Mouse (Mus musculus) liver (tissue): ENCODE results near the gene Col15a1.

Source experiments
- DNase-seq: peaks from one replicate; pipeline ENCODE4 v3.0.0-alpha.2; 2020; ENCODE audit warnings: mixed read lengths

Gene Col15a1

DNA sequence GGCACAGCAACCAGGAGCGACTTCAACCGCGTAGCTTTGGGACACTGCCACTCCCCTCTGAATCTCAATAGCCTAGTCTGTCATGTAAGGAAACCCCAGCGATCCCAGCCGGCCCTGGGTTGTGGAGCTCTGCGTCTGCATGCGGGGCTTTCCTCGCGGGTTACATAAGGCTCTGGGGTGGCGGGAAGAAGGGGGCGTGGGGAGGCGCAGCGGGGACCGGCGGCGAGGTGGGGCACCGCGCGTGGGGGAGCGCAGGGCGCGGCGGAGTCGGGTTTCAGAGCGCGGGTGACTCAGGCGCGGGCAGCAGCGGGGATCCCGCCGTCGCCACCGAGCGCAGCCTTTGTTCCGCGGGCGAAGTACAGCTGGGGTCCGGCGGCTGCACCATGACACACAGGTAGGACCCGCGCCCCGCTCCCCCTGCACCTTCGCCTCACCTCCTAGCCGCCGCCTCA lies at the start of gene Col15a1:
Gene Col15a1 (plus strand): TSS at position 193 of the 452 bp plus-strand sequence.
- DNase-seq, result no peak

DNA sequence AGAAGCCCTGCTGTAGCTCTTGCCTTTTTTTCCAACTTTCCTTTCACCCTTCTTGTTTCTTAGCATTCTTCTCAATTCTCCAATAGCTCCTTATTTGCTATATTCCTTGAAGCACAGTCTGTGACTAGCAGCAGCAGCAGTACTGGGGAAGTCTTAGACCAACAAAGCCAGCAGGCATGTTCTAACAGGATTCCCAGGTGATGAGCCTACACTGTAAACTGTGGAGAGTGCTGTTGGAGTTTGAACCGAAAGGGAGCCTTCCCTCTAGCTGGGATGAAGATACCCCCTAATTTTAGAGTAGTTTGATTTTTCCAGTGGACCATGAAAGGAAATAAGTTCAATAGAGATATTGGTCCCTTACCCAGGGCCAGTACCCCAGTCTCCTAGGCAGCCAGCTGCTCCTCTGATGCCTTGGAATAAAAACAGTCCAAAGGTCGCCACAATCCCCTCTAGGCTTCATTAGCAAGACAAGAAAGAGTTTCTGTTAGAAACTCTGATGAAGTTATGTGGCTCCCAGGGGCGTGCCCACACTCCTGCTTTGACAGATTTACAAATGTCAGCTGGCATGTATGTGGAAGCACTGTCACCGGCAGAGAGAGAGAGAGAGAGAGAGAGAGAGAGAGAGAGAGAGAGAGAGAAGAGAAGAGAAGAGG lies 46.7 kb upstream of the Col15a1 start:
- no peak for DNase-seq

DNA sequence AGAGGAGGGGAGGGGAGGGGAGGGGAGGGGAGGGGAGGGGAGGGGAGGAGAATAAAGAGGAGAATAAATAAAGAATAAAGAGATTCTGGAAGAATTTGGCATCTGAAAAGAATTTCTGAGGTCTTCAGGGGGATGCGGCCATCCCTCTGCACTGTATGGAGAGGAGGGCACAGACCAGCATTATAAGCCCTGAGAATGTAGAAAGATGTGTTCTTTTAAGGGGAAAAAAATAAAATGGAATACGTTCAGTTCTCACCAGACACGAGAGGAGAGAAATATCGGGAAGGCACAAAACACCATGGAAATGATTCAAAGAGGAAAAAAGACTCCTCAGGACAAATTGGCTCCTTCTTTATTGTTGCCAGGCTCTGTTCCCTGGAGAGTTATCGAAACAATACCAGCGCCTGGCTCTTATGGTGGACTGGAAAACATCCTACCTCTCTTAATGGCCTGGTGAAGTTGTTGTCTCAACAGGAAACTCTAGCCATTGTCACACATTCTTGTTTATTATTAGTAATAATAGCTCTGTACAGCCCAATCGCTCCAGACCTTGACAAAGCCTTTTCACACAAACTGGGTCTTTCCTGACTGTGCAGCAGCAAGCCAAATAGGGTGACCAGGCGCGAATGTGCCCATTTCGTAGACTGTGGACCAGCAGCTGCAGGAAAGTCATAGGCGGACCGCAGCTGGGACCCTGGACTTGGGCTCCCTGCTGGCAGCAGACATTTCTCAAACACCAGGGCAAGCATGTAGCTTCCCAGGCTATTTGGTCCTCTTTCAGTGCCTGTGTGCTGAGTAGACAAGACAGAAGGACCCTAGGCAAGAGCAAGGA lies 46.0 kb upstream of the Col15a1 start:
- DNase-seq, result no peak

DNA sequence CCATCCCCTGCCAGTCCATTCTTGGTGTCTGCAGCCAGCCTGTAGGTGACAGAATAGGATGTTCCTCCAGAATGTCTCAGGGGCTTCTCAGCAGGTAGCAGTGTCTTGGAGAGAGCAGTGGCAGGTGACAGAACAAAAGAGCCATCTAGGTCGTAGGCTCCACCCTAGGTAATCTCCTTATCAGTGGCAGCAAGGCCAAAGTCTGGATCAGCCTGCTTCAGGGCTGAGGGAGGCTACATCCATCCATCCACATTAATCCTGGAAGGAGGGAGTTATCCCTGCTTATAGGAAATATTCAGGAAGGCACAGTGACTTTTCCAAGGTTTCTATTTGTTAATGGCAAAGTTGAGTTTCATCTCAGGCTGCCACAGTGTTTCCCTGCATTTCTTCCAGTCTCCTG lies 35.6 kb upstream of the Col15a1 start:
- no peak for DNase-seq

- no peak for DNase-seq
Measured at GRCm38 (mm10) chr4:47177101-47177500, 30.9 kb upstream of the Col15a1 start.

DNA sequence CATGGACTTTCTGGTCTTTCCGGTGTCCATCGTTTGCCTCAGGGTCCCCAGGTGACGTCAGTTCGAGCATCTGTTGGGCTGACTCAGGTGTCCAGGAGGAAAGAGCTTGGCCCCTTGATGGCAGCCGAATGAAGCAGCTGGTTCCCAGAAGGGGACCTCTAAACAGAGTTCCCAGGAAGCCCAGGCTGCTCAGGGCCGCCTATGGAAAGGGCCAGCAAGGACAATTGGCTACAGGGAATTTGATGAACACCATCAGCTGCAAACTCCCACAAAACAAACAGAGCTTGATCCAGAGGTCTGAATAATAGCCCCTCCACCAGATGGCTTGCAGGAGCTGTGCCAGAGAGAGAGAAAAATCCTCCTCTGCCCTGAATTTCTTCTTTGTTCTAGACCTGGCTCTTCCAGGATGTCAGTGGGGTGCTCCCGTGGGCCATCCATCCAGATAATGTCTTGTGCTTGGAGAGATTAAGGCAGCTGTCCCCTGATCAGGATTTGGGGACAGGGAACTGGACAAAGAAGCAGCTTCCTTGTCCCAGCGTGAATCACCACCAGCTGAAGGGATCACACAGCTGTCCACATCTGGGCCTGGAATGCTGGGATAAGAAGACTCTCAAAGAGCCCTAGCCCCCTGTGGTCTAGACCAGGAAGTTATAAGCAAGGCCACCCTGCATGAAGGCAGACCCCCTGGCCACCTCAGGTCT lies 29.6 kb upstream of the Col15a1 start:
- DNase-seq, result no peak

GRCm38 (mm10) chr4:47179535-47179934 lies 28.4 kb upstream of the Col15a1 start:
- no peak for DNase-seq

GRCm38 (mm10) chr4:47184058-47184661 lies 23.8 kb upstream of the Col15a1 start:
- DNase-seq, result no peak

DNA sequence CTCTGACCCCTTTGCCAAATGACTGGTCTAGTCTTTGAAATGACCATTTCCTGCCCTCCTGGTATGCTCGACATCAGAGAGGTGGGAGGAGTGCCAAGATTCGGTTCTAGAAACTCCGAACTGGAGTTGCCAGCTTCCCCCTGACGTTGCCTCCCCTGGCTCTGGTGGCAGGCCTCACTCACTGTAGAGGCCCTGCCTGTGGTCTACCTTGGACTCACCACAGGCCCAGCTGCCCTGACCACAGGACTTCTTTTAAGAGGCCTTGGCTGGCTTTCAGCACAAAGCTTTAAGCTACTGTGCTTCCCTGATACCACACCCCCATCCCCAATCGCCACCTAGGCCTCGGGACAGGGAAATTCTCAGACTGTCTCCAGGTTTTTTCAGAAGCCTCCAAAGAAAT lies 21.4 kb upstream of the Col15a1 start:
- no peak for DNase-seq

- DNase-seq, result no peak
Measured at GRCm38 (mm10) chr4:47196173-47196572, 11.8 kb upstream of the Col15a1 start.

GRCm38 (mm10) chr4:47203643-47204042 lies 4.3 kb upstream of the Col15a1 start:
- DNase-seq, result no peak

- DNase-seq, result no peak
Measured at GRCm38 (mm10) chr4:47205846-47206245, 2.1 kb upstream of the Col15a1 start.

DNA sequence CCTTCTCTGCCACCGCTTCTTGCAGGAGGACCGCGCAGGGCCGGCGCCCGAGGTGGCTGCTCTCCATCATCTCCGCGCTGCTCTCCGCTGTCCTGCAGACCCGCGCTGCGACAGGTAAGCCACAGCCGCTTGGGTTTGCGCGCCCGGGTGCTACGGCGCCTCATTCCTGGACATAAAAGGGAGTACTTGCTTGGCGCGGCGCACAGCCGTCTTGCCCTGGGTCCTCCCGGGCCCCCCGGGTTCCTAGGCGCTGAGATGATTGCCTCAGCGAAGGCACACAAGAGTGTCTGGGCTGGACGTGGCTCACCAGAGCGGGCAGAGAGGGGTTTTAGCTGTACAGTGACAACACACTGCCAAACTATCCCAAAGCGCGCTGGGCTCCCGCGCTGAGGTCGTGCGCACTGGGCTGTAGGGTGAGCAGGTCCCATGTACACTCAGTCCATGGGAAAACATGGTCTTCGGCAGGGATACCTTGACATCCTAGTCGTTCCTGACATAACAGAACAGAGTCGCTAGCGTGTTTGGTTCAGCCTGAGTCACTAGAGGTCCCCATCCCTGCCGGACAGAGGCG lies 545 bp downstream of the Col15a1 start:
- no peak for DNase-seq

DNA sequence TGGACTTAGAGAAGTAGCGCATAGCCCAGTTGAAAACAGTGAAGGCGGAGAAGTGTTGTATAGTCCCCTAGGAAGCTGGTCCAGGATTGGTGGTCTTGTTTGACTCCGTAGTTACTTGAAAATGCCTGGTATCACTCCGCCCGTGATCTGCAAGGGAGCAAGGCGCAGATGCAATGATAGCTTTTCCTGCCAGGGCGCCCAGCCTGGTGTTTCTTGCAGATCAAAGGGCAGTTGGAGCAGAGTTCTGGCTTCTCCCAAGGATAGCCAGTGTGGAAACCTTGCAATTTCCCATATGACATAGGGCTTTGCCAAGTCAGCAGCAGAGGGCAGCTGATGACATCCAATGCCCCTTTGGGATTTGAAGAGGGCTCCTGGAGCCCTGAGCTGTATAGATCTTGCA lies 1.5 kb downstream of the Col15a1 start:
- no peak for DNase-seq

DNA sequence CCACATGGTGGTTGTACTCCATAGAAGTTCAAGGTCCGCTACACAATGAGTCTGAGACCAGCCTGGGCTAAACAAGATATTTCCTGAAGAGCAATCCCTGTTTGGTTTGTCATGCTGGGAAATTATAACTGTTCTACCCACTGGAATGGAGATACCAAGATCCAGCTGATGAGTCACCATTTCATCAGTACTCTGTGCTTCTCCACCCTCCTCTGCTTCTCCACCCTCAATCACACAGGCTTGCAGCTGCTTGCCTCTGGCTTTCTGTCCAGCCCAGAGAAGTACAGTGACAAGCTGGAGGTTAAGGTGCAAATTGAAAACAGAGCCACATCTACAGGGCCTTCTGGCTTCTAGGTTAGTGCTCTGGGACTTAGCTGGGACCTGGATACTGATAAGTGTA lies 10.9 kb downstream of the Col15a1 start:
- DNase-seq, result no peak

DNA sequence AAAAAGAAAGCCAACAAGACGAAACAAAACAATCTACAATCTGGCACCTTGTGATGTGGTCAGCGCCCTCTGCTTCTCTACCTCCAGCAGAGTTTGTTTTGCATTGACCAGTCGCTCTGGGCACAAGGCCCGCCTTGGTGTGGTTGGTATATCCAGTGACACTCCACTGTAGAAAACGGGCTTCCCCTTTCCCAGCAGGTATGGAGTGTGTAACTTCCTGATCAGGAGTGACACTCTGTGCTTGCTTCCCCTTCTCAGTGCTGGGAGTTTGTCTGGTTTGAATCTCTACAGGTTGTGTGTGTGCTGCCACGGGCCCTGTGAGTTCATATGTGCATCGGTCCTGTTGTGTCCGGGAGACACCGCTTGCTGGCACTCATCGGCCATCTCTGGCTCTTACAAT lies 11.4 kb downstream of the Col15a1 start:
- DNase-seq, result no peak

- DNase-seq, result no peak
Measured at GRCm38 (mm10) chr4:47220544-47220943, 12.6 kb downstream of the Col15a1 start.

DNA sequence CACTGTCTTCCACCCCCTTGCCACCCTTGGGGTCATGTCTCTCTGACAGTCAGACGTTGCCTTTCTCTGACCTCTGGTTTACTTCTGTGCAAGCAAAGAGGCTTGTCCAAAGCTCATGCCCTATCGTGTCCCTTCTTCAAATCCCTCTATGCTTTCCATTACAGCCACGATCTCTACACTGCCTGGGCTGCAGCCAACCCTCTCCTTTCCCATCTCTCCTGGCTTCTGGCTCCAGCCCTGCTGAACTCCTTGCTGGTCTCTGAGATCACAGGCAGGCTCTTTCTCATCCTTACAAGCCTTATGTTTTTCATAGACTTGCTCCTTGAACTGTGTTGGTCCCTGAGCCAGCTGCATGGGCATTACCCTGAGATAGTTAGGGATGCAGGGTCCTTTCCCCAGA lies 14.2 kb downstream of the Col15a1 start:
- DNase-seq, result no peak

- DNase-seq, result no peak
Measured at GRCm38 (mm10) chr4:47225920-47226319, 18.0 kb downstream of the Col15a1 start.

DNA sequence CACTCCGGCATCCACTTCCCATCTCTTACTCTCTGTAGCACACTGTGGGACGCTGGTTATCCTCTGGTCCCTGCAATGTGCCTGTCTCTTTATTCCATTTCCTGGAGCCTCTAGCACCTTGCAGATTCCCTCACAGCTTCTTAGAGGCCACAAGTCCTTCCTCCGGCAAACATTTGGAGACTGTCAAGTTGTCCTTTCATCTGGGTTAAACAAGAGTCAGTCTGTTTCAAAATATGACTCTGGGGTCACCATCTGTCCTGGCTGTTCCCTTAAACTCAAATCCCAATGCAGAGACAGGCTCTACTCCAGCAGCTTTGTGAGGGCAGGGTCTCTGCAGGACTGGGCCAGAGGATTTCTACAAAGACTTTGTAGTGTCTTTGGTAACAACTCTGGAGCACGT lies 19.1 kb downstream of the Col15a1 start:
- DNase-seq, result no peak

DNA sequence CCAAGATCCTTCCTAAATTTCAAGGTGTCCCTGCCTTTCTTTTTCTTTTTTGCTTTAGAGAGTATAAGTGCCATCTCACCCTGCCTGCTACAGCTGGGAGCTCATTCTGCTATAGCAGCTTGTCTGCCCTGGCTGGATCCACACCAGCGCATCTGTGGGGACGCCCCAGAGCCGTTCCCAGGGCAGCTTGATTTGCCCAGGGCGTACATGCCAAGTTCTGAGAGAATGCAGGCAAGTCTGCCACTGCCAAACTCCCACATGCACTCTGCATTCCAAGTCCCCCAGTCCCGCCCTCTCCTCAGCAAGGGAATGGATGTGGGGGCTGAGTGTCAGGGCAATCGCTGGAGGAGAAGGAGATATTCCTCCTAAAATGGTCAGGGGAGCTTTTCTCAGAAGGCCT lies 19.8 kb downstream of the Col15a1 start:
- peak; percentile 25 for DNase-seq

DNA sequence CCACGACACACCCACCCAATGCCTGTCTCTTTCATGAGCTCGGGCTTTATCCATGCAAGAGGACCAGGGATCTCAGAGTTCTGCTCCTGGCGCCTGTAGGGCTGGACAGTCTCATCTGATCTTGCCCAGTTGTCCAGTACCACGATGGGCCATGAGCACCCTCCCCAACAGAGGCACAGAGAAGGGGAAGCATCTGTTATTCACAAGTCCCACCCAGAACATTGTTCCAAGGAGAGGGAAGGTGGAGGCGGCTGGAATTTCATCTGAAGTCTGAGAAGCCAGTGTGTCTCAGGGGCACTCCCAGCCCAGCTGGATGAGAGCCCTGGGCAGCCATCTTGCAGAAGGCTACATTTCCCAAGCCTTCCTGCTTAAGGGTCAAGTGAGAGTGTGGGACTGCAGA lies 21.0 kb downstream of the Col15a1 start:
- no peak for DNase-seq

GRCm38 (mm10) chr4:47230498-47230897 lies 22.5 kb downstream of the Col15a1 start:
- DNase-seq, result no peak
